Comparison of ENCODE assay signal across 19 mouse cellular contexts in genomic region chr14:103795591-103795990, GRCm38 (mm10). TPM values are rescaled to one million over a fixed set of nuclear protein-coding genes. Genes with fewer than 3 reads are reported as not detected.
"Had no signal": no experiment of that assay in that cellular context is flagged by ENCODE, and none has a peak within 500 bp of the region (broad histone marks: within the 10 kb centered on the region; RNA-seq: fewer than 3 reads in every experiment).

No protein-coding gene starts in this region.

- H3K9ac ChIP-seq: liver, embryonic 13.5 days; midbrain, embryonic 13.5 days; neural tube, embryonic 13.5 days had no signal

- ATAC-seq: midbrain, embryonic 13.5 days; midbrain, embryonic 16.5 days had no signal

- H3K27ac ChIP-seq: left cerebral cortex, adult 2 months; liver, embryonic 13.5 days; midbrain, embryonic 10.5 days; midbrain, embryonic 13.5 days; neural tube, embryonic 13.5 days; stomach, postnatal 0 days had no signal

- H3K27me3 ChIP-seq: liver, embryonic 13.5 days; megakaryocyte, embryonic 14.5 days; midbrain, embryonic 13.5 days; neural tube, embryonic 13.5 days had no signal

- H3K4me1 ChIP-seq: liver, embryonic 13.5 days; megakaryocyte, embryonic 14.5 days; neural tube, embryonic 13.5 days had no signal

- DNase-seq: kidney, adult 9 months; kidney, postnatal 14 days; kidney, postnatal 4 days; layer of hippocampus, postnatal 36 days; liver, embryonic 13.5 days; lung, adult 2 months; lung, postnatal 14 days; lung, postnatal 4 days; right cerebral cortex, postnatal 4 days; thymus, postnatal 25 days had no signal

- H3K36me3 ChIP-seq: liver, embryonic 13.5 days; midbrain, embryonic 10.5 days; midbrain, embryonic 13.5 days; neural tube, embryonic 13.5 days had no signal

- H3K4me2 ChIP-seq: liver, embryonic 13.5 days; midbrain, embryonic 13.5 days; neural tube, embryonic 13.5 days had no signal

- H3K4me3 ChIP-seq: left cerebral cortex, adult 2 months; liver, embryonic 13.5 days; megakaryocyte, embryonic 14.5 days; midbrain, embryonic 10.5 days; midbrain, embryonic 13.5 days; myocyte; neural tube, embryonic 13.5 days had no signal

- H3K9me3 ChIP-seq: liver, embryonic 13.5 days; megakaryocyte, embryonic 14.5 days had no signal

RNA-seq across cellular contexts. Expression of gene Ednrb, which starts 48.6 kb away (rescaled TPM):
- total RNA-seq: monocyte, adult 5-6 weeks had no signal
- polyA plus RNA-seq: myocyte had no signal
